Mouse (Mus musculus): ENCODE data around the gene Zic5. TPM values are rescaled to one million over a fixed set of nuclear protein-coding genes. Genes with fewer than 3 reads are reported as not detected.

The Zic5 gene
- total and polyA plus RNA-seq, 2 experiments from 2014 or later: 8.8 to 24.8 TPM

- H3K4me3 ChIP-seq (ENCODE audit: low read depth, low read length): peak within 1 kb of the TSS; percentile 17; the same call in 1 of the 2 replicates
- H3K4me1 ChIP-seq (ENCODE audit: insufficient read depth, low read length): no peaks in the 10 kb centered on the region
- H3K27me3 ChIP-seq (ENCODE audit: insufficient read depth, low read length): peaks cover 35% of the 10 kb centered on the region
- TF ChIP-seq CTCF (IDR thresholded peaks at IDR 0.05): no peak
- DNase-seq (ENCODE audit: low spot score): no peak
- H3K27ac ChIP-seq (ENCODE audit: low read depth, low read length): peak within 1 kb of the TSS; percentile 8; the same call in 1 of the 2 replicates
- H3K9me3 ChIP-seq (ENCODE audit: low read length): no peaks in the 10 kb centered on the region
- H3K36me3 ChIP-seq (ENCODE audit: insufficient read depth, low read length): no peaks in the 10 kb centered on the region
- ATAC-seq (ENCODE audit: low FRiP score): peak; percentile 68
- WGBS: 3% methylated on average over 48 of the region's 51 CpGs
- no peak within 1 kb of the TSS for H3K9ac ChIP-seq (replicated peaks; ENCODE audit: low read length, poor library complexity, severe bottlenecking)
- H3K4me2 ChIP-seq (ENCODE audit: low read depth, low read length, poor library complexity, severe bottlenecking): peak within 1 kb of the TSS; percentile 32
Measured at GRCm38 (mm10) chr14:122490441-122491328, 25.2 kb upstream of the Zic5 start, which contains the start of gene Gm10837. Gm10837 (plus strand) TSS chr14:122490586.

DNA sequence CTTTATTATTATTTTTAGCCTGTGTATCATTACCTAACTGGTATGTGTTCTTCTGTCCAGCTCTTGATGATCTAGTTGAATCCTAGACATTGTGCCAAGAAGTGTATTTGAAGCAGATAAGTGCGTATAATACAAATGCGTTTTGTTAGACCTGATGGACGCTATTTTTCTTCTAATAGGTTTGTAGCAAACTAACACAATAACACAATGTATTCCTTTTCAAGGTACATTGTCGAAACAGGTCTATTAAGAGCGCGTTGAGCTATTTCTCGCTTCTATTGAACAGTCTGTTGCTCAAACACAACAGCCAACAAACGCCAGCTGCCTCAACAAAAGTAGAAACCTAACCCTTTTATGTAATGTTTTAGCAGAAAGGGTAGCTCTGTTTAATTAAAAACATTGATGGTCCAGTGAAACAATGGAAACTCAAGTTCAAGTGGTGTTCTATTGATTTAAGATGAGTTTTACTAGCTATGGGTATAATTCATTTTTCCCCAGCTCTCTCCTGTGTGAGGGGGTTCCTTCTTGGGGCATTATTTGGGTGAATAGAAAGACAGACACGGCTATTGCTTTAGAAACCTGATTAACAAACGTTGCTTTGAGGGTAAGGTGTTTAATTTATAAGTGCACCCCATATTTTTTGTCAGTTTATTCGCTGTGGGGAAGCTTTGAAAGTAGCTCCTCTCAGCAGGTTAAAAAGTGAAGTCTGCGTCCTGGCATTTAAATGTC lies 24.4 kb upstream of the Zic5 start:
- no peak overlapping the region for H3K27ac ChIP-seq (ENCODE audit: low read depth, low read length)
- peaks cover 37% of the 10 kb centered on the region for H3K27me3 ChIP-seq (ENCODE audit: insufficient read depth, low read length)
- peak overlapping the region; percentile 17; the same call in 1 of the 2 replicates for H3K4me3 ChIP-seq (ENCODE audit: low read depth, low read length)
- no peaks in the 10 kb centered on the region for H3K36me3 ChIP-seq (ENCODE audit: insufficient read depth, low read length)
- WGBS: 7% methylated on average over 12 of the region's 12 CpGs
- no peaks in the 10 kb centered on the region for H3K9me3 ChIP-seq (ENCODE audit: low read length)
- ATAC-seq (ENCODE audit: low FRiP score): no peak
- no peak overlapping the region for H3K4me2 ChIP-seq (ENCODE audit: low read depth, low read length, poor library complexity, severe bottlenecking)
- no peak overlapping the region for H3K9ac ChIP-seq (replicated peaks; ENCODE audit: low read length, poor library complexity, severe bottlenecking)
- no peak for TF ChIP-seq CTCF (IDR thresholded peaks at IDR 0.05)
- no peaks in the 10 kb centered on the region for H3K4me1 ChIP-seq (ENCODE audit: insufficient read depth, low read length)
- DNase-seq (ENCODE audit: low spot score): no peak

DNA sequence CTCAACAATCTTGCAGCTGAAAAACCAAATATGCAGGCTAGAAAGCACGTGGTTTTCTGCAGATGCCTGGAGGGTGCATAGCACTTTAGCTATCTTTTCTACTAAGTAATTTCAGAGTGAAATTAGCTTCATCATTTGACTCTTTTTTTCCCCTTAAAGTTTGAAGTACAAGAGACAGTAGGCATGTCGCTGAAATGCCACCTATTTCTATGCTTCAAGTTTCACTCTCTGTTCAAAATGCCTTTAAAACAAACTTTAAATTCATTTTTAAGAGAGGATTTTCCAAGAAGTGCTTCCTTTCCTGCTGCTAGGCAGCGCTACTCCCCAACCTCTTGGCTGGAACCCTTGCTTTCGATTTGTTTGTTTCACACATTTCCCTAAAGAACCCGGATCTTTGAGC lies 23.6 kb upstream of the Zic5 start:
- no peak for DNase-seq (ENCODE audit: low spot score)
- Histone ChIP-seq H3K4me2 (ENCODE audit: low read depth, low read length, poor library complexity, severe bottlenecking) (peak overlapping the region; percentile 10; the same call in 1 of the 2 replicates), H3K4me1 (ENCODE audit: insufficient read depth, low read length) (no peaks in the 10 kb centered on the region), H3K9ac (replicated peaks; ENCODE audit: low read length, poor library complexity, severe bottlenecking) (no peak overlapping the region), H3K36me3 (ENCODE audit: insufficient read depth, low read length) (no peaks in the 10 kb centered on the region), H3K4me3 (ENCODE audit: low read depth, low read length) (no peak overlapping the region), H3K27ac (ENCODE audit: low read depth, low read length) (peak overlapping the region; percentile 13; the same call in 1 of the 2 replicates), H3K9me3 (ENCODE audit: low read length) (no peaks in the 10 kb centered on the region), H3K27me3 (ENCODE audit: insufficient read depth, low read length) (peaks cover 45% of the 10 kb centered on the region)
- no peak for TF ChIP-seq CTCF (IDR thresholded peaks at IDR 0.05)
- WGBS: 8% methylated on average over 5 of the region's 5 CpGs
- no peak for ATAC-seq (ENCODE audit: low FRiP score)

DNA sequence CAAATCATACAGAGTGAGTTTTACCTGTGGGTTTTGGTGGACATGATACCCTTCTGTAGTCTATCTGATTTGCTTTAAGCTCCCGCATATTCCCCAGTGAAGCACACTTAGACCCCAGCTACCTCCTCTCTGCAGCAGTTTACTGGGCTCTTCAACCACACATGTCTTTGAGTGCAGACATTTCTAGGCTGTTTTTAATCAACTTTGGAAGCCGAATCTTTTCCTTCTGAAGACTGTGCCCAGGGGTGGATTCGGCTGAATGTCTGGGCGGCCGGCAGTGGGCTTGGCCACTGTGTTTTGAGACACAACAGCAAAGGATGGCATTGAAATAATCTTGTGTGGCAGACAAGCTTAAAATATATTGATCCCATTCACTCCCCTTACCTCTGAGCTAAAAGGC lies 21.9 kb upstream of the Zic5 start:
- DNase-seq (ENCODE audit: low spot score): no peak
- Histone ChIP-seq H3K27me3 (ENCODE audit: insufficient read depth, low read length) (peaks cover 51% of the 10 kb centered on the region), H3K36me3 (ENCODE audit: insufficient read depth, low read length) (no peaks in the 10 kb centered on the region), H3K27ac (ENCODE audit: low read depth, low read length) (no peak overlapping the region), H3K4me2 (ENCODE audit: low read depth, low read length, poor library complexity, severe bottlenecking) (peak overlapping the region; percentile 10; the same call in 1 of the 2 replicates), H3K9ac (replicated peaks; ENCODE audit: low read length, poor library complexity, severe bottlenecking) (no peak overlapping the region), H3K4me3 (ENCODE audit: low read depth, low read length) (no peak overlapping the region), H3K9me3 (ENCODE audit: low read length) (no peaks in the 10 kb centered on the region), H3K4me1 (ENCODE audit: insufficient read depth, low read length) (no peaks in the 10 kb centered on the region)
- WGBS: 12% methylated on average over 5 of the region's 5 CpGs
- no peak for ATAC-seq (ENCODE audit: low FRiP score)
- no peak for TF ChIP-seq CTCF (IDR thresholded peaks at IDR 0.05)

GRCm38 (mm10) chr14:122486611-122487010 lies 21.1 kb upstream of the Zic5 start:
- no peak overlapping the region for H3K4me2 ChIP-seq (ENCODE audit: low read depth, low read length, poor library complexity, severe bottlenecking)
- H3K4me3 ChIP-seq (ENCODE audit: low read depth, low read length): no peak overlapping the region
- no peaks in the 10 kb centered on the region for H3K4me1 ChIP-seq (ENCODE audit: insufficient read depth, low read length)
- DNase-seq (ENCODE audit: low spot score) (no peak), ATAC-seq (ENCODE audit: low FRiP score) (no peak)
- no peak overlapping the region for H3K27ac ChIP-seq (ENCODE audit: low read depth, low read length)
- whole genome bisulfite sequencing: 34% methylated on average over 1 of the region's 1 CpGs
- no peaks in the 10 kb centered on the region for H3K36me3 ChIP-seq (ENCODE audit: insufficient read depth, low read length)
- H3K9me3 ChIP-seq (ENCODE audit: low read length): no peaks in the 10 kb centered on the region
- TF ChIP-seq CTCF (IDR thresholded peaks at IDR 0.05): no peak
- no peak overlapping the region for H3K9ac ChIP-seq (replicated peaks; ENCODE audit: low read length, poor library complexity, severe bottlenecking)
- H3K27me3 ChIP-seq (ENCODE audit: insufficient read depth, low read length): peaks cover 54% of the 10 kb centered on the region

Measured in midbrain, postnatal 0 days (tissue).